Mouse (Mus musculus) liver, adult 2 months (tissue): ENCODE results near the gene Cdk1. TPM values are rescaled to one million over a fixed set of nuclear protein-coding genes. Genes with fewer than 3 reads are reported as not detected.

Experiments
- DNase-seq: peaks from one replicate; pipeline ENCODE4 v3.0.0-alpha.2; 2011; ENCODE audit warnings: low read depth, low spot score; ENCODE audit errors: extremely low read depth
- H3K27ac ChIP-seq: fragments of 200-500 bp; replicated peaks from 2 replicates; pipeline ENCODE4 v1.5.1; 2012; ENCODE audit warnings: low read depth, mild to moderate bottlenecking, control low read depth, inconsistent platforms, low read length; ENCODE audit not compliant: insufficient read depth
- H3K27me3 ChIP-seq: fragments of 200-500 bp; 2 replicates; pipeline ENCODE4 v1.6.1; 2012; ENCODE audit warnings: mild to moderate bottlenecking, moderate library complexity, low read length, inconsistent platforms; ENCODE audit not compliant: control insufficient read depth, insufficient read depth
- H3K36me3 ChIP-seq: fragments of 200-500 bp; 2 replicates; pipeline ENCODE4 v1.6.1; 2012; ENCODE audit warnings: low read length, inconsistent platforms; ENCODE audit not compliant: control insufficient read depth, insufficient read depth
- H3K4me1 ChIP-seq: fragments of 200-500 bp; 2 replicates; pipeline ENCODE4 v1.6.1; 2011; ENCODE audit warnings: low read length; ENCODE audit not compliant: control insufficient read depth, insufficient read depth
- H3K4me3 ChIP-seq: fragments of 200-500 bp; 2 replicates; pipeline ENCODE4 v1.5.1; 2011; ENCODE audit warnings: low read depth, mild to moderate bottlenecking, control low read depth, low read length, moderate library complexity; ENCODE audit not compliant: insufficient read depth
- H3K79me2 ChIP-seq: fragments of 200-500 bp; 2 replicates; pipeline ENCODE4 v1.6.1; 2012; ENCODE audit warnings: inconsistent platforms, mild to moderate bottlenecking, low read length, moderate library complexity; ENCODE audit not compliant: control insufficient read depth, insufficient read depth
- H3K9ac ChIP-seq: fragments of 200-500 bp; 2 replicates; pipeline ENCODE4 v1.6.1; 2012; ENCODE audit warnings: low read depth, mild to moderate bottlenecking, control low read depth, inconsistent platforms, low read length
- CTCF ChIP-seq: fragments of 200-500 bp; IDR thresholded peaks from 2 replicates; pipeline ENCODE4 v1.5.1; 2011; ENCODE audit warnings: low read depth, low read length, control low read depth
- POLR2A ChIP-seq: fragments of 200-500 bp; IDR thresholded peaks from 2 replicates; pipeline ENCODE4 v1.6.1; 2011; ENCODE audit warnings: low read length, control low read depth; ENCODE audit not compliant: insufficient read depth; ENCODE audit errors: extremely low read depth
- WGBS: fragments of 180-500 bp; shearing (Covaris S2); methylation state at CpG from one replicate; pipeline ENCODE4 v1.1.7; 2018; 5-methylcytosine and 5-hydroxymethylcytosine counted together
- polyA plus RNA-seq: library from polyadenylated mRNA; depleted of rRNA; stranded (reverse); fragments of >200 nt; gene quantifications from 2 replicates; pipeline ENCODE4 v1.2.3, GENCODE M21; 2012; rRNA removed
- total RNA-seq: library from RNA; depleted of rRNA; stranded (reverse); fragments of >200 nt; gene quantifications from 2 replicates; pipeline ENCODE4 v1.2.3, GENCODE M21; 2014; rRNA removed

Cdk1 gene
- total RNA-seq (4.9 and 10.7 TPM in 2 replicates), polyA plus RNA-seq (1.8 and 2.6 TPM in 2 replicates)

DNA sequence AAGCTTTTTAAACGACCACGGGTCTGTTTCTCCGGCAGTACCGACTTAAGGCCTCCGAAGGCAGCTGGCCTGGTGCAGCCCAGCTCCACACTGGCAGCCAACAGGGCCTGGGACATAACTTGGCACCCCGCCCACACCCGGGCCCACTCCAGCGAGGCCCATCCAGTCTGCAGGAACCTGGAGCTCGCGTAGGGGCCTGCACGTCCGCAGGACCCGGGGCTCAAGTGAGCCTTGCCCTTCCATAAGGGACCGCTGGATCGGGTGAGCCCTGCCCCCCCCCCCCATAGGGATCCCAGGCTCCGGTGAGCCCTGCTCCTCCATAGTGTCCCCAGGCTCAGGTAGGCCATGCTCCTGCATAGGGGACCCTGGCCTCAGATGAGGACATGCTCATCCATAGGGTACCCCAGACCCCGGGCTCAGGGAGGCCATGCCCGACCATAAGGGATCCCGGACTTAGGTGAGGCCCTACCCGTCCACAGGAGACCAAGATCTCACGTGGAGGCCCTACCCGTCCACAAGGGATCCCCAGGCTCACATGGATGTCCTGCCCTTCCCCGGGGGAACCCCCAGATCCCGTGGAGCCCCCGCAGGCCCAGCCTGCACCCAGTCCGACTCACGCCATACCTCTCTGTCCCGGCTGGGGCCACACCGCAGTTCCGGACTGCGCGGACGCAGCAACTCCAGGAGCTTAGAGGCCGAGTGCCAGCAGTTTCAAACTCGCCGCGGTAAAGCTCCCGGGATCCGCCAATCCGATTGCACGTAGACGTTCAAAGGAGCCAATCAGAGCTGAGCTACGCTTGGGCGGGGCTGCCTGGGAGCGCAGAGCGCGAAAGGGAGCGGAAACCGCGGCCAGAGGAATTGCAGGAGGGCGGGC lies at the start of gene Cdk1:
Cdk1 (minus strand) TSS at position 727 of the 874 bp plus-strand sequence.
- peak; percentile 84 for DNase-seq
- Histone ChIP-seq H3K27ac (no peak within 1 kb of the TSS), H3K27me3 (no peaks in the 10 kb centered on the region), H3K4me1 (0 out of 2 replicates have a peak, but pooled peaks cover 2% of the 10 kb centered on the region), H3K36me3 (no peaks in the 10 kb centered on the region), H3K9ac (peak within 1 kb of the TSS; percentile 44), H3K79me2 (peaks cover 3% of the 10 kb centered on the region; the same call in 1 of the 2 replicates), H3K4me3 (peak within 1 kb of the TSS; percentile 62)
- TF ChIP-seq CTCF, result no peak
- TF ChIP-seq POLR2A, result no peak
- under 1% methylated on average over 51 of the region's 51 CpGs for WGBS

DNA sequence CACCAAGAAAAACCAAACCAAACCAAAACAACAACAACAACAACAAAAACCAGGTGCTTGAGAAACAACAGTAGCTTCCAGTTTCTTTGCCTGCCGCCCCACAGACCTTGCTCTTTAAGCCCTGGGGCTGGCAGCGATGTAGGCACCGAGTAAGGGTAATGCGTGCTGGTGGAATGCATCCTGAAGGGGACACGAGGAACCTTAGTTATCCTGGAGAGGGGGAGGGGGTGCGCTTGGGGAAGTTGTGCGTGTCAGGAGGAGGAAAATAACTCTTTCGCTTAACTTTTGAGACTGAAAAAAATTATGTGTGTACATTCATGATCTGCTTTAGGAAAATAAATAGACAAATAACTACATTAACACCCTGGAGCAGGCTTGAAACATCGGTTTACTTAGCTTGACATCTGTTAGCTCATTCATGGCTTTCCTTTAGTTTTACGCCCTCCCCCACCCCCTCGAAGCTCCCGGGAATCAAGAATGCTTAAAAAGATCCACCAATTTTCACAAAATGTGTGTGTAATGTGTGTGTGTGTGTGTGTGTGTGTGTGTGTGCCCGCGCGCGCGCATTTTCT lies 47.2 kb upstream of the Cdk1 start:
- H3K27ac ChIP-seq, result peak overlapping the region; percentile 15; the same call in 1 of the 2 replicates
- no peaks in the 10 kb centered on the region for H3K36me3 ChIP-seq
- peak overlapping the region; percentile 67 for H3K4me3 ChIP-seq
- TF ChIP-seq POLR2A, result no peak
- no peak for TF ChIP-seq CTCF
- no peak for DNase-seq
- peaks cover 7% of the 10 kb centered on the region for H3K27me3 ChIP-seq
- peak overlapping the region; percentile 21; the same call in 1 of the 2 replicates for H3K9ac ChIP-seq
- 5% methylated on average over 17 of the region's 17 CpGs for WGBS
- no peaks in the 10 kb centered on the region for H3K79me2 ChIP-seq
- H3K4me1 ChIP-seq, result peaks cover 5% of the 10 kb centered on the region; the same call in 1 of the 2 replicates

DNA sequence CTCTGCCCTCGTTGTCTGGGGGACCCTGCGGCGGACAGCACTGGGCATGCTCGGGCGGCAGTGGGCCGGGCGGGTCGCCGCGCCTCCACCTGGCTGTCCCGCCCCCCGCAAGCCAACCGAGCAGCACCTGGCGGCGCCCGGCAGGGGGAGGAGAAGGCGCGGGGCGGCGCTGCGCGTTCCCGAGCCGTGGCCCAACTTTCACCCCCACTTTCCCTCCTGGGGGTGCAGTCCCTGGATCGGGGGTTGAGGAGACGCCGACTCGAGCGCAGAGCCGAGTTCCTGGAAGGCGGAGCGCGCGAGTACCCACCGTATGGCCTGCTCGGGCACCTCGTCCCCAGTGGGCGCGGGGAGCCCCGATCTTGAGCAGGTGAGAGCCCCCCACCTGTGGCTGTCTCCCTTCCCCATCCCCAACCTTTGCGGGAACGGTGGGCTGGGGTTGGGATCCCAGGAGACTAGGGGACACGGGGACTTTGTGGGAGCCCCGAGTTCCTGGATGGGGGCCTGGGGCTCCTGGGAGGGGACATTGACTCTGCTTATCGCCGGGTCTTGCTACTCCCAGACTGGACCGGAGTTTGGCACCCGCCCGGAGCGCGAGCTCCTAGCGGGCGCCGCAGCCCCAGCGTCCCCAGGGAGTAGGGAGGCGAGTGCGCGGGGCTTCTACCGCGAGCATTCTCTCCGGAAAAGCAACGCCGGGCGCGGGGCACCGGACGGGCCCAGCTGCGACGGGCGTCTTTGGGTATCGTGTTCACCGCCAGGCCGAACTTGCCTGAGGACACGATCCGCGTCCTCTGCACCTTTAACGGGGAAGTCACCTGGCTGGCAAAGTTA lies 46.2 kb upstream of the Cdk1 start, which contains the start of gene Ank3:
Ank3 (plus strand) TSS at position 11 of the 828 bp plus-strand sequence.
- H3K27me3 ChIP-seq, result peaks cover 7% of the 10 kb centered on the region
- WGBS, result under 1% methylated on average over 77 of the region's 77 CpGs
- H3K27ac ChIP-seq, result peak within 1 kb of the TSS; percentile 45
- DNase-seq, result no peak
- peaks cover 5% of the 10 kb centered on the region; the same call in 1 of the 2 replicates for H3K4me1 ChIP-seq
- H3K4me3 ChIP-seq, result peak within 1 kb of the TSS; percentile 67
- peak within 1 kb of the TSS; percentile 66 for H3K9ac ChIP-seq
- no peak for TF ChIP-seq POLR2A
- TF ChIP-seq CTCF, result no peak
- H3K79me2 ChIP-seq, result no peaks in the 10 kb centered on the region
- no peaks in the 10 kb centered on the region for H3K36me3 ChIP-seq

DNA sequence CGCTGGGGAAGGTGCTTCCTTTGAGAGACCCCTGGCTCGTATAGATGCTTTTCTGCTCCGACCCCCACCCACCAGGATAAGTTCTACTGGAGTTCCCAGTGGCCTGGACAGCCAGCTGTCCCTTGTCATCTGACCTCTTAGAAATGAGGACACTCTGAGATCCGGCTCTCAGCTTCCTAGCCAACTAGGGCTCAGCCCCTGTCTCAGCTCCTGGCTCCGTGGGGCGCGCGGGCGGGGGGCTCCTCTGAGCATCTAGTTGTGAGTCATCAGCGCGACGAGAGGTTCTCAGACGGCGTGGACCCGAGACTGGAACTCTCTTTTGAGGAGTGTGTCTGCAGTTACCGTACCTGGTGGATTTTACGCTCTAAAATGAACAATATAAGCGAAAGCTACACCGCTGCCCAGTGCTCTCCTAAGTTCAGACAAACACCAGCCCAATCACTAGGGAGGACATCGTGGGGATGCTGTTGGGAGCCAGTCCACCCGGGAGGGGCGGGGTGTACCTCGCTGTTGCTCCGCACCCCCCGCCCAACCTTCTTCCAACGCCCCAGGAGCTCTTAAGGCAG lies 45.5 kb upstream of the Cdk1 start:
- no peaks in the 10 kb centered on the region for H3K79me2 ChIP-seq
- TF ChIP-seq CTCF (no peak), POLR2A (no peak)
- peak overlapping the region; percentile 67 for H3K4me3 ChIP-seq
- H3K4me1 ChIP-seq, result peaks cover 5% of the 10 kb centered on the region; the same call in 1 of the 2 replicates
- H3K9ac ChIP-seq, result peak overlapping the region; percentile 66
- H3K27ac ChIP-seq, result peak overlapping the region; percentile 7; the same call in 1 of the 2 replicates
- DNase-seq, result no peak
- H3K36me3 ChIP-seq, result no peaks in the 10 kb centered on the region
- H3K27me3 ChIP-seq, result peaks cover 7% of the 10 kb centered on the region
- 3% methylated on average over 26 of the region's 26 CpGs for WGBS

DNA sequence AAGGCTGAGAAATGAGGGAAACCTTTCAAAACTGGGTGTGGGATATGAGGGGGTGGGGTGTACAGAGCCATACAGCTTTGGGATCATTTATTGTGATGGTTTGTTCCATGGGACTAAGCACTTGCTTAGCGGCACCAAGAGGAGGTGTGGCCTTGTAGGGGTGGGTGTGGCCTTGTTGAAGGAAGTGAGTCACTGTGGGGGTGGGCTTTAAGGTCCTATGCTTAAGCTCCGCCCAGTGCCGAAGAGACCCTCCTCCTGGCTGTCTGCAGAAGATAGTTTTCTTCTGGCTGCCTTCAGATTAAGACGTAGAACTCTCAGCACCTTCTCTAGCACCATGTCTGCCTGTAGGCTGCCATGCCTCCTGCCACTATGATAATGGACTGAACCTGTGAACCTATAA lies 36.8 kb upstream of the Cdk1 start:
- H3K4me1 ChIP-seq, result no peaks in the 10 kb centered on the region
- no peak overlapping the region for H3K9ac ChIP-seq
- no peak for DNase-seq
- H3K27ac ChIP-seq, result no peak overlapping the region
- no peaks in the 10 kb centered on the region for H3K36me3 ChIP-seq
- no peaks in the 10 kb centered on the region for H3K79me2 ChIP-seq
- H3K4me3 ChIP-seq, result no peak overlapping the region
- WGBS, result 96% methylated on average over 4 of the region's 4 CpGs
- TF ChIP-seq CTCF (no peak), POLR2A (no peak)
- H3K27me3 ChIP-seq, result no peaks in the 10 kb centered on the region
